Mouse (Mus musculus) heart, embryonic 14.5 days (tissue): ENCODE data around the gene Ncoa4. TPM values are rescaled to one million over a fixed set of nuclear protein-coding genes. Genes with fewer than 3 reads are reported as not detected.

Experiments used
- ATAC-seq: fragments of 200-750 bp; cut with Nextera tagmentation; 2 replicates; pipeline ENCODE4 v1.8.0; 2017; ENCODE audit warnings: low read depth, moderate TSS enrichment; ENCODE audit not compliant: insufficient number of reproducible peaks, insufficient read depth, low FRiP score
- H3K27ac ChIP-seq, 2 experiments: fragments of 200-500 bp in 1 of 2; fragments of 300-500 bp in 1 of 2; sonication (generic) in 1 of 2; replicated peaks in 1 of 2; 2 replicates each; pipeline ENCODE4 v1.5.1; 2012 to 2014; ENCODE audit warnings: low read depth in 2 of 2, low read length in 2 of 2, control low read depth in 1 of 2, mild to moderate bottlenecking in 1 of 2, mixed read lengths in 1 of 2; ENCODE audit not compliant: control insufficient read depth in 1 of 2, insufficient read depth in 1 of 2
- H3K27me3 ChIP-seq: fragments of 300-500 bp; sonication (generic); 2 replicates; pipeline ENCODE4 v1.6.1; 2014; ENCODE audit warnings: mild to moderate bottlenecking, low read length, control low read depth; ENCODE audit not compliant: control insufficient read depth, insufficient read depth
- H3K36me3 ChIP-seq: fragments of 300-500 bp; sonication (generic); 2 replicates; pipeline ENCODE4 v1.6.1; 2014; ENCODE audit warnings: mild to moderate bottlenecking, control low read depth, low read length, mixed read lengths; ENCODE audit not compliant: control insufficient read depth, insufficient read depth
- H3K4me1 ChIP-seq, 2 experiments: fragments of 200-500 bp in 1 of 2; fragments of 300-500 bp in 1 of 2; sonication (generic) in 1 of 2; 2 replicates each; pipeline ENCODE4 v1.6.1; 2012 to 2014; ENCODE audit warnings: low read length in 2 of 2, control low read depth in 1 of 2, mixed read lengths in 1 of 2; ENCODE audit not compliant: control insufficient read depth in 2 of 2, insufficient read depth in 2 of 2
- H3K4me2 ChIP-seq: fragments of 300-500 bp; sonication (generic); 2 replicates; pipeline ENCODE4 v1.6.1; 2014; ENCODE audit warnings: mild to moderate bottlenecking, low read length
- H3K4me3 ChIP-seq, 2 experiments: fragments of 200-500 bp in 1 of 2; fragments of 300-500 bp in 1 of 2; sonication (generic) in 1 of 2; 2 replicates each; pipeline ENCODE4 v1.5.1; 2012 to 2014; ENCODE audit warnings: low read length in 2 of 2, mild to moderate bottlenecking in 2 of 2, control low read depth in 1 of 2, low read depth in 1 of 2, moderate library complexity in 1 of 2; ENCODE audit not compliant: control insufficient read depth in 1 of 2, insufficient read depth in 1 of 2
- H3K9ac ChIP-seq: fragments of 300-500 bp; sonication (generic); 2 replicates; pipeline ENCODE4 v1.6.1; 2014; ENCODE audit warnings: mild to moderate bottlenecking, low read length
- H3K9me3 ChIP-seq: fragments of 300-500 bp; sonication (generic); 2 replicates; pipeline ENCODE4 v1.6.1; 2016; ENCODE audit warnings: low read length, control low read depth; ENCODE audit not compliant: control insufficient read depth
- WGBS: fragments of 180-500 bp; shearing (Covaris S2); extraction: QIAGEN DNeasy Blood & Tissue Kit; methylation state at CpG from one replicate; pipeline ENCODE4 v1.1.7; 2014; 5-methylcytosine and 5-hydroxymethylcytosine counted together
- polyA plus RNA-seq: library from polyadenylated mRNA; unstranded; fragments of >200 nt; fragmentation: Nextera tagmentation; extraction: Ambion mirVana; gene quantifications from 2 replicates; pipeline ENCODE4 v1.2.1, GENCODE M21; 2014

Gene Ncoa4
- polyA plus RNA-seq, 1 experiment from 2014 or later = 124 TPM

DNA sequence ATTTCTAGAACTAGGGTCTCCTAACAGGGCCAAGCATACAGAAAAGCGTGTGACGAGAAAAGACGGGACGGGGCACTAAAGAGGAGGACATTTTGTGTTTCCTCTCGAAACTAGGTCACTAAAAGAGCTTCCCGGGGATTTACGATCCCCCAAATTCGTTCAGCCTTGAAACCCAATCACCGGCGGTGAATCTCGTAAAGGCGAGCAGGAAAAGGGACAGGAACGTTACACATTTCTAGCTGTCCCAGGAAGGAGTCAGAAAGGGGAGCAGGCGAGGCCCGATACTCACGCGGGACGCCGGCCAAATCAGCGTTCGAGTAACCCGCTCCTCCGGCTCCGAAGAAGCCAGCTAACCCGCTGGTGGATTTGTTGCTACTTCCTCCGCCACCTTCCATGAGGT is 41.7 kb downstream of the Ncoa4 start:
- under 1% methylated on average over 25 of the region's 26 CpGs for WGBS
- Histone ChIP-seq H3K4me3 (peak overlapping the region; percentile 68 to 73), H3K9me3 (no peaks in the 10 kb centered on the region), H3K36me3 (peaks cover 28% of the 10 kb centered on the region), H3K27ac (peak overlapping the region; percentile 75 to 78), H3K4me1 (peaks cover 4 to 23% of the 10 kb centered on the region in 2 experiments; a peak in 3 of 4 replicates), H3K27me3 (no peaks in the 10 kb centered on the region), H3K4me2 (peak overlapping the region; percentile 82), H3K9ac (peak overlapping the region; percentile 85)
- ATAC-seq = no peak

DNA sequence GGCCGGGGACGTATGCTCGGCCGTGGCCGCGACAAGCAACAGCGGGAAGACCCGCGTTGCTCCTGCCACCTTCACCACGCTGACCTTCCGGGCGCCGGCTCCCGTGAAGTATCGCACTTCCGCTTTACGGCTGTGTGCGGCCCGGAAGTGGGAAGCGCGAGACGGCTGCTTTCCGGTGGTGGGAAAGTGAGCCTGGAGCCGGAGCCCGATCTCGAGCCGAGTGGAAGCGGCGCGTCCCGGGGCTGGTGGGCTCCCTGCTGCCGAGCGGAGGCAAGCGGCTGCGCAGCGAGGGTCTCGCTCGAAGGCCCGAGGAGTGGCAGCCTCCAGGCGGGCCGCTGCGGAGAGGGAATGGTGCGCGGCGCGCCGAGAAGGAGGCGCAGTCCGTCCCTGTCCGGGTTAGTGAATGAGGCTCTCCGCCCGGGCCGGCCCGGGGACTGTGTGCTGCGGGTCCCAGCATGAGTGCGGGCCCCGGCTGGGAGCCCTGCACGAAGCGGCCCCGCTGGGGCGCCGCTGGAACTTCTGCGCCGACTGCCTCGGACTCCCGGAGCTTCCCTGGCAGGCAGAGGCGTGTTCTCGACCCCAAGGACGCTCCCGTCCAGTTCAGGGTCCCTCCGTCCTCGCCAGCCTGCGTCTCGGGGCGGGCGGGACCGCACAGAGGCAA is 42.3 kb downstream of the Ncoa4 start, which contains the start of the genes Timm23 and Parg:
TSS of gene Timm23 (minus strand) at position 108 of the 661 bp plus-strand sequence.
TSS of gene Parg (plus strand) at position 159 of the 661 bp plus-strand sequence.
- peak within 1 kb of the TSS; percentile 75 to 78 for H3K27ac ChIP-seq

GRCm38 (mm10) chr14:32226601-32227000 is 66.9 kb downstream of the Ncoa4 start:
- no peak for ATAC-seq
- Histone ChIP-seq H3K36me3 (peaks cover 12% of the 10 kb centered on the region), H3K9ac (no peak overlapping the region), H3K4me3 (no peak overlapping the region), H3K27me3 (no peaks in the 10 kb centered on the region), H3K27ac (no peak overlapping the region), H3K4me1 (no peaks in the 10 kb centered on the region; a peak in 1 of 4 replicates), H3K9me3 (no peaks in the 10 kb centered on the region), H3K4me2 (no peak overlapping the region)

More for the DNA sequence above, 42.3 kb downstream of the Ncoa4 start, which contains the start of the genes Timm23 and Parg:
- Histone ChIP-seq H3K36me3 (peaks cover 22% of the 10 kb centered on the region), H3K4me1 (peaks cover 4 to 23% of the 10 kb centered on the region in 2 experiments; a peak in 3 of 4 replicates), H3K4me3 (peak within 1 kb of the TSS; percentile 68 to 73), H3K9me3 (no peaks in the 10 kb centered on the region), H3K4me2 (peak within 1 kb of the TSS; percentile 95), H3K27me3 (no peaks in the 10 kb centered on the region), H3K9ac (peak within 1 kb of the TSS; percentile 85)
- peak; percentile 87 for ATAC-seq
- WGBS = under 1% methylated on average over 64 of the region's 77 CpGs

- Histone ChIP-seq H3K27me3 (no peaks in the 10 kb centered on the region), H3K36me3 (peaks cover 17% of the 10 kb centered on the region), H3K9me3 (no peaks in the 10 kb centered on the region), H3K4me2 (no peak overlapping the region), H3K9ac (no peak overlapping the region), H3K4me1 (no peaks in the 10 kb centered on the region; a peak in 1 of 4 replicates), H3K27ac (no peak overlapping the region), H3K4me3 (no peak overlapping the region)
- 0% methylated on average over 2 of the region's 2 CpGs for WGBS
- ATAC-seq = no peak
Observed at GRCm38 (mm10) chr14:32228996-32229395, 69.3 kb downstream of the Ncoa4 start.

Other genes with a start within 250 kb of the Ncoa4 start
- 0.27 and 0.32 TPM in 2 replicates for gene Galnt15, start 130.9 kb upstream of the Ncoa4 start, polyA plus RNA-seq
- 25.8 and 29.9 TPM in 2 replicates for gene Oxnad1, start 74.5 kb upstream of the Ncoa4 start, polyA plus RNA-seq
- 93.4 and 96.0 TPM in 2 replicates for gene Dph3, start 74.1 kb upstream of the Ncoa4 start, polyA plus RNA-seq
- 0.55 TPM in 1 of 2 replicates, not detected in the other for gene Msmb, start 17.8 kb upstream of the Ncoa4 start, polyA plus RNA-seq
- gene Timm23, start 42.0 kb downstream of the Ncoa4 start, polyA plus RNA-seq = 317 and 326 TPM in 2 replicates
- 30.2 and 34.6 TPM in 2 replicates for gene Parg, start 42.1 kb downstream of the Ncoa4 start, polyA plus RNA-seq
- 12.5 and 13.1 TPM in 2 replicates for gene Ogdhl, start 162.2 kb downstream of the Ncoa4 start, polyA plus RNA-seq
- not detected in 2 replicates for gene 1700024G13Rik, start 228.5 kb downstream of the Ncoa4 start, polyA plus RNA-seq